Mouse (Mus musculus): Measurements from ENCODE around the gene Sost.

DNA sequence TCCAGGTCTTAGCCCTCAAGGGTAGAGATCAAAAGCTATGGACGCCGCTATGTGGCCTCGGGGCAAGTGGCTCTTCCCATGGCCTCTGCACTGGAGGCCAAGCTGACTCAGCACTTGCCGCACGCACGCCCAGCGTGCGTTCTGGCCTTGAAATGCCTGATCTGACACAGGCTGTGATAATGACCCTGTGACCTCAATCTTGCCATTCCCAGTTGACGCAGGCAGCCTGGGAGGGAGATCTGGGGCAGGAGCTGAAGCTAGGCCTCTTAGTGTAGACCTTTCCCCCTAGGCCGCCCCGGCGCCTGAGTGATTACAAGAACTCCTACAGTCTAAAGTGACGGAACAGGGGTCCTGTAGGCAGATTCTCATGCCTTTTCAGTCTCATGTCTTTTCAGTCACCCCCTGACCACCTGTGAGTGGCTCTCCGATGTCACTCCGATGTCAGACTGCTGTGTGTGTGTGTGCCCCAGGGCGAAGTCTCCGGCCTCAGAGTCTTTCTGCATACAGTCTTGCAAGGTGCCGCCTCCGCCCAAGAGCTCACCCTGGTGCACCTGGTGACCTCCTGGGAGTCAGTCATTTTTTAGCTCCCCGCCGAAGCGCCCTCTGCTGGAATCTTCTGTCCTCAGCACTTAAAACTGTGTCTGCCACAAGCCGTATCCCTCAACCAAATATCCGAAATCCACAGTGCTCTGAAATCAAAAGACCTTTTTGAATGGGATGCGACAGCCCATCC lies 38.6 kb downstream of the Sost start:
- TF ChIP-seq GATA1 (IDR thresholded peaks at IDR 0.05; ENCODE audit: low read length) = no peak
- no peak for TF ChIP-seq TAL1 (IDR thresholded peaks at IDR 0.05; ENCODE audit: low read length)

Measured in erythroblast, embryonic 14.5 days (primary cell).